Mouse (Mus musculus): ENCODE data around the gene Adgrd1.
A peak's percentile ranks its signal among the peaks of the same experiment; 100 is the strongest.

Adgrd1 gene

GRCm38 (mm10) chr5:129096511-129096910 is at the start of gene Adgrd1:
Adgrd1 (plus strand) TSS chr5:129096750.
- DNase-seq (ENCODE audit: low read depth), result no peak

- DNase-seq (ENCODE audit: low read depth), result no peak
Observed at GRCm38 (mm10) chr5:129049372-129049771, 47.2 kb upstream of the Adgrd1 start.

- DNase-seq (ENCODE audit: low read depth), result no peak
Observed at GRCm38 (mm10) chr5:129051910-129052309, 44.6 kb upstream of the Adgrd1 start.

GRCm38 (mm10) chr5:129052636-129053355 is 43.8 kb upstream of the Adgrd1 start:
- DNase-seq (ENCODE audit: low read depth), result no peak

- DNase-seq (ENCODE audit: low read depth), result no peak
Observed at GRCm38 (mm10) chr5:129054675-129055284, 41.8 kb upstream of the Adgrd1 start.

- DNase-seq (ENCODE audit: low read depth), result no peak
Observed at GRCm38 (mm10) chr5:129059116-129059515, 37.4 kb upstream of the Adgrd1 start.

GRCm38 (mm10) chr5:129061579-129061978 is 35.0 kb upstream of the Adgrd1 start:
- no peak for DNase-seq (ENCODE audit: low read depth)

- peak; percentile 57 for DNase-seq (ENCODE audit: low read depth)
Observed at GRCm38 (mm10) chr5:129063037-129063791, 33.3 kb upstream of the Adgrd1 start.

- DNase-seq (ENCODE audit: low read depth), result no peak
Observed at GRCm38 (mm10) chr5:129063792-129064087, 32.8 kb upstream of the Adgrd1 start.

- DNase-seq (ENCODE audit: low read depth), result no peak
Observed at GRCm38 (mm10) chr5:129064186-129064585, 32.4 kb upstream of the Adgrd1 start.

GRCm38 (mm10) chr5:129065301-129065700 is 31.2 kb upstream of the Adgrd1 start:
- no peak for DNase-seq (ENCODE audit: low read depth)

GRCm38 (mm10) chr5:129065946-129066345 is 30.6 kb upstream of the Adgrd1 start:
- no peak for DNase-seq (ENCODE audit: low read depth)

- DNase-seq (ENCODE audit: low read depth), result no peak
Observed at GRCm38 (mm10) chr5:129066541-129067230, 29.9 kb upstream of the Adgrd1 start.

- no peak for DNase-seq (ENCODE audit: low read depth)
Observed at GRCm38 (mm10) chr5:129067231-129067834, 29.2 kb upstream of the Adgrd1 start.

GRCm38 (mm10) chr5:129071761-129072280 is 24.7 kb upstream of the Adgrd1 start:
- DNase-seq (ENCODE audit: low read depth), result no peak

- DNase-seq (ENCODE audit: low read depth), result no peak
Observed at GRCm38 (mm10) chr5:129073404-129073803, 23.1 kb upstream of the Adgrd1 start.

GRCm38 (mm10) chr5:129076098-129076497 is 20.5 kb upstream of the Adgrd1 start:
- DNase-seq (ENCODE audit: low read depth), result no peak

- no peak for DNase-seq (ENCODE audit: low read depth)
Observed at GRCm38 (mm10) chr5:129077240-129077639, 19.3 kb upstream of the Adgrd1 start.

GRCm38 (mm10) chr5:129081521-129081920 is 15.0 kb upstream of the Adgrd1 start:
- no peak for DNase-seq (ENCODE audit: low read depth)

GRCm38 (mm10) chr5:129085153-129085552 is 11.4 kb upstream of the Adgrd1 start:
- no peak for DNase-seq (ENCODE audit: low read depth)

- no peak for DNase-seq (ENCODE audit: low read depth)
Observed at GRCm38 (mm10) chr5:129092345-129093065, 4.0 kb upstream of the Adgrd1 start.
